Mouse (Mus musculus) heart, embryonic 12.5 days (tissue): Measurements from ENCODE around the gene Tekt3. TPM values are rescaled to one million over a fixed set of nuclear protein-coding genes. Genes with fewer than 3 reads are reported as not detected.

Experiments
- ATAC-seq: fragments of 200-750 bp; cut with Nextera tagmentation; 2 replicates; pipeline ENCODE4 v1.8.0; 2017; ENCODE audit warnings: moderate TSS enrichment, moderate library complexity; ENCODE audit not compliant: insufficient number of reproducible peaks, low FRiP score
- H3K27ac ChIP-seq: fragments of 300-500 bp; sonication (generic); 2 replicates; pipeline ENCODE4 v1.5.1; 2016; ENCODE audit warnings: mild to moderate bottlenecking, moderate library complexity; ENCODE audit not compliant: poor library complexity, severe bottlenecking
- H3K27me3 ChIP-seq: fragments of 300-500 bp; sonication (generic); replicated peaks from 2 replicates; pipeline ENCODE4 v1.6.1; 2016; ENCODE audit warnings: mild to moderate bottlenecking, moderate library complexity
- H3K36me3 ChIP-seq: fragments of 300-500 bp; sonication (generic); 2 replicates; pipeline ENCODE4 v1.6.1; 2016; ENCODE audit warnings: mild to moderate bottlenecking, moderate library complexity
- H3K4me1 ChIP-seq: fragments of 300-500 bp; sonication (generic); replicated peaks from 2 replicates; pipeline ENCODE4 v1.6.1; 2016; ENCODE audit warnings: mild to moderate bottlenecking
- H3K4me2 ChIP-seq: fragments of 300-500 bp; sonication (generic); 2 replicates; pipeline ENCODE4 v1.6.1; 2016; ENCODE audit warnings: mild to moderate bottlenecking, moderate library complexity
- H3K4me3 ChIP-seq: fragments of 300-500 bp; sonication (generic); 2 replicates; pipeline ENCODE4 v1.5.1; 2016; ENCODE audit warnings: mild to moderate bottlenecking
- H3K9ac ChIP-seq: fragments of 300-500 bp; sonication (generic); 2 replicates; pipeline ENCODE4 v1.6.1; 2016; ENCODE audit warnings: mild to moderate bottlenecking, moderate library complexity
- H3K9me3 ChIP-seq: fragments of 300-500 bp; sonication (generic); replicated peaks from 2 replicates; pipeline ENCODE4 v1.6.1; 2016; ENCODE audit warnings: mild to moderate bottlenecking, moderate library complexity
- WGBS: fragments of 180-500 bp; shearing (Covaris S2); methylation state at CpG from one replicate; pipeline ENCODE4 v1.1.7; 2016; 5-methylcytosine and 5-hydroxymethylcytosine counted together
- polyA plus RNA-seq: library from polyadenylated mRNA; unstranded; fragments of >200 nt; fragmentation: Nextera tagmentation; extraction: Ambion mirVana; gene quantifications from 2 replicates; pipeline ENCODE4 v1.2.1, GENCODE M21; 2016

The Tekt3 gene
- polyA plus RNA-seq, 1 experiment from 2014 or later, result not detected

- no peak overlapping the region for H3K27ac ChIP-seq
- no peak for ATAC-seq
- H3K4me2 ChIP-seq, result no peak overlapping the region
- peaks cover 43% of the 10 kb centered on the region for H3K4me1 ChIP-seq
- no peaks in the 10 kb centered on the region for H3K36me3 ChIP-seq
- 69% methylated on average over 8 of the region's 8 CpGs for WGBS
- no peaks in the 10 kb centered on the region for H3K27me3 ChIP-seq
- H3K4me3 ChIP-seq, result no peak overlapping the region
- no peak overlapping the region for H3K9ac ChIP-seq
- H3K9me3 ChIP-seq, result no peaks in the 10 kb centered on the region
Observed at GRCm38 (mm10) chr11:63126976-63127375, 65.5 kb downstream of the Tekt3 start.

- WGBS, result 83% methylated on average over 4 of the region's 4 CpGs
Observed at GRCm38 (mm10) chr11:63127513-63127912, 66.1 kb downstream of the Tekt3 start.

GRCm38 (mm10) chr11:63128784-63129183, 67.3 kb downstream of the Tekt3 start, which contains the start of gene Pmp22:
Gene Pmp22, plus strand, starts transcription at chr11:63128982.
- no peak for ATAC-seq

More at GRCm38 (mm10) chr11:63127513-63127912, 66.1 kb downstream of the Tekt3 start:
- no peak for ATAC-seq
- no peaks in the 10 kb centered on the region for H3K9me3 ChIP-seq
- no peaks in the 10 kb centered on the region for H3K36me3 ChIP-seq
- no peak overlapping the region for H3K4me2 ChIP-seq
- no peak overlapping the region for H3K9ac ChIP-seq
- H3K4me3 ChIP-seq, result no peak overlapping the region
- peaks cover 43% of the 10 kb centered on the region for H3K4me1 ChIP-seq
- no peaks in the 10 kb centered on the region for H3K27me3 ChIP-seq
- no peak overlapping the region for H3K27ac ChIP-seq

GRCm38 (mm10) chr11:63129375-63129774, 67.9 kb downstream of the Tekt3 start:
- 31% methylated on average over 9 of the region's 9 CpGs for WGBS
- H3K9ac ChIP-seq, result no peak overlapping the region
- no peak overlapping the region for H3K4me3 ChIP-seq
- no peaks in the 10 kb centered on the region for H3K27me3 ChIP-seq
- H3K9me3 ChIP-seq, result no peaks in the 10 kb centered on the region
- 0 out of 2 replicates have a peak, but pooled peaks cover 2% of the 10 kb centered on the region for H3K36me3 ChIP-seq
- ATAC-seq, result no peak
- peaks cover 48% of the 10 kb centered on the region for H3K4me1 ChIP-seq
- no peak overlapping the region for H3K27ac ChIP-seq
- peak overlapping the region; percentile 44; the same call in 1 of the 2 replicates for H3K4me2 ChIP-seq

More at GRCm38 (mm10) chr11:63128784-63129183, 67.3 kb downstream of the Tekt3 start, which contains the start of gene Pmp22:
- no peaks in the 10 kb centered on the region for H3K9me3 ChIP-seq
- 0 out of 2 replicates have a peak within 1 kb of the TSS, but pooled peaks have one; percentile 0 for H3K4me3 ChIP-seq
- H3K4me1 ChIP-seq, result peaks cover 48% of the 10 kb centered on the region
- no peaks in the 10 kb centered on the region for H3K27me3 ChIP-seq
- H3K9ac ChIP-seq, result no peak within 1 kb of the TSS
- no peaks in the 10 kb centered on the region for H3K36me3 ChIP-seq
- H3K4me2 ChIP-seq, result peak within 1 kb of the TSS; percentile 44
- WGBS, result 37% methylated on average over 2 of the region's 2 CpGs
- H3K27ac ChIP-seq, result peak within 1 kb of the TSS; percentile 17; the same call in 1 of the 2 replicates

GRCm38 (mm10) chr11:63129840-63130239, 68.4 kb downstream of the Tekt3 start:
- H3K9ac ChIP-seq, result no peak overlapping the region
- 19% methylated on average over 12 of the region's 12 CpGs for WGBS

GRCm38 (mm10) chr11:63130497-63130896, 69.0 kb downstream of the Tekt3 start:
- WGBS, result 44% methylated on average over 8 of the region's 8 CpGs
- Histone ChIP-seq H3K4me1 (peaks cover 47% of the 10 kb centered on the region), H3K36me3 (0 out of 2 replicates have a peak, but pooled peaks cover 9% of the 10 kb centered on the region), H3K27ac (no peak overlapping the region), H3K9ac (peak overlapping the region; percentile 82; the same call in 1 of the 2 replicates), H3K4me3 (peak overlapping the region; percentile 66), H3K27me3 (no peaks in the 10 kb centered on the region), H3K4me2 (peak overlapping the region; percentile 90), H3K9me3 (no peaks in the 10 kb centered on the region)
- ATAC-seq, result no peak

More at GRCm38 (mm10) chr11:63129840-63130239, 68.4 kb downstream of the Tekt3 start:
- Histone ChIP-seq H3K4me3 (0 out of 2 replicates have a peak overlapping the region, but pooled peaks have one; percentile 0), H3K4me2 (peak overlapping the region; percentile 44), H3K27me3 (no peaks in the 10 kb centered on the region), H3K36me3 (0 out of 2 replicates have a peak, but pooled peaks cover 7% of the 10 kb centered on the region), H3K4me1 (peaks cover 48% of the 10 kb centered on the region), H3K27ac (peak overlapping the region; percentile 17; the same call in 1 of the 2 replicates), H3K9me3 (no peaks in the 10 kb centered on the region)
- ATAC-seq, result no peak

GRCm38 (mm10) chr11:63131001-63131692, 69.7 kb downstream of the Tekt3 start:
- peaks cover 46% of the 10 kb centered on the region for H3K4me1 ChIP-seq
- H3K9me3 ChIP-seq, result no peaks in the 10 kb centered on the region
- H3K9ac ChIP-seq, result peak overlapping the region; percentile 82
- ATAC-seq, result 0 out of 2 replicates have a peak, but pooled peaks have one; percentile 37
- H3K4me3 ChIP-seq, result peak overlapping the region; percentile 66
- no peaks in the 10 kb centered on the region for H3K27me3 ChIP-seq
- H3K27ac ChIP-seq, result 0 out of 2 replicates have a peak overlapping the region, but pooled peaks have one; percentile 72
- H3K4me2 ChIP-seq, result peak overlapping the region; percentile 90
- WGBS, result 5% methylated on average over 33 of the region's 33 CpGs
- H3K36me3 ChIP-seq, result 0 out of 2 replicates have a peak, but pooled peaks cover 9% of the 10 kb centered on the region

- H3K4me1 ChIP-seq, result peaks cover 47% of the 10 kb centered on the region
- H3K36me3 ChIP-seq, result peaks cover 9% of the 10 kb centered on the region; the same call in 1 of the 2 replicates
Observed at GRCm38 (mm10) chr11:63131693-63132040, 70.2 kb downstream of the Tekt3 start.

GRCm38 (mm10) chr11:63132151-63132500, 70.7 kb downstream of the Tekt3 start:
- Histone ChIP-seq H3K4me3 (peak overlapping the region; percentile 66), H3K4me2 (peak overlapping the region; percentile 90), H3K36me3 (peaks cover 9% of the 10 kb centered on the region; the same call in 1 of the 2 replicates), H3K27me3 (0 out of 2 replicates have a peak, but pooled peaks cover 4% of the 10 kb centered on the region), H3K9me3 (no peaks in the 10 kb centered on the region), H3K27ac (peak overlapping the region; percentile 72), H3K9ac (peak overlapping the region; percentile 82), H3K4me1 (peaks cover 47% of the 10 kb centered on the region)
- ATAC-seq, result no peak
- 0% methylated on average over 11 of the region's 11 CpGs for WGBS

More at GRCm38 (mm10) chr11:63131693-63132040, 70.2 kb downstream of the Tekt3 start:
- Histone ChIP-seq H3K9ac (peak overlapping the region; percentile 82), H3K4me2 (peak overlapping the region; percentile 90), H3K9me3 (no peaks in the 10 kb centered on the region), H3K27ac (peak overlapping the region; percentile 72; the same call in 1 of the 2 replicates), H3K27me3 (0 out of 2 replicates have a peak, but pooled peaks cover under 1% of the 10 kb centered on the region), H3K4me3 (peak overlapping the region; percentile 66)
- WGBS, result 3% methylated on average over 11 of the region's 11 CpGs
- peak; percentile 9; the same call in 1 of the 2 replicates for ATAC-seq

GRCm38 (mm10) chr11:63132501-63133435, 71.3 kb downstream of the Tekt3 start:
- ATAC-seq, result peak; percentile 51
- peaks cover 9% of the 10 kb centered on the region; the same call in 1 of the 2 replicates for H3K36me3 ChIP-seq
- WGBS, result under 1% methylated on average over 65 of the region's 66 CpGs

More at GRCm38 (mm10) chr11:63132501-63133435, 71.3 kb downstream of the Tekt3 start:
- Histone ChIP-seq H3K9me3 (no peaks in the 10 kb centered on the region), H3K27ac (peak overlapping the region; percentile 72), H3K9ac (peak overlapping the region; percentile 82), H3K4me3 (peak overlapping the region; percentile 66), H3K4me1 (peaks cover 47% of the 10 kb centered on the region), H3K4me2 (peak overlapping the region; percentile 90), H3K27me3 (0 out of 2 replicates have a peak, but pooled peaks cover 4% of the 10 kb centered on the region)
